Mouse (Mus musculus): ENCODE results near the gene 1810024B03Rik. TPM values are rescaled to one million over a fixed set of nuclear protein-coding genes. Genes with fewer than 3 reads are reported as not detected.
A peak's percentile ranks its signal among the peaks of the same experiment; 100 is the strongest.
"Not testable (repeated sequence)": the region's sequence is repeated elsewhere in the genome, so short reads cannot be mapped to it uniquely, and the experiment has no call there.

1810024B03Rik gene
- polyA plus RNA-seq (2012; rRNA removed): 1.2 and 1.6 TPM in 2 replicates

- DNase-seq (ENCODE audit: extremely low spot score in 1 of 2, low spot score in 1 of 2): peak; percentile 94 to 97
Observed at GRCm38 (mm10) chr2:127207547-127208451, at the start of gene 1810024B03Rik, which contains the start of gene Snrnp200. Gene 1810024B03Rik (minus strand): TSS chr2:127208280. Gene Snrnp200 (plus strand): TSS chr2:127208386.

- no peak for DNase-seq (ENCODE audit: extremely low spot score in 1 of 2, low spot score in 1 of 2)
Observed at GRCm38 (mm10) chr2:127255294-127255693, 47.2 kb upstream of the 1810024B03Rik start.

GRCm38 (mm10) chr2:127254604-127255134 is 46.6 kb upstream of the 1810024B03Rik start:
- DNase-seq (ENCODE audit: extremely low spot score in 1 of 2, low spot score in 1 of 2): no peak

GRCm38 (mm10) chr2:127252787-127253186 is 44.7 kb upstream of the 1810024B03Rik start:
- DNase-seq (ENCODE audit: extremely low spot score in 1 of 2, low spot score in 1 of 2): no peak

- no peak for DNase-seq (ENCODE audit: extremely low spot score in 1 of 2, low spot score in 1 of 2)
Observed at GRCm38 (mm10) chr2:127251880-127252527, 43.9 kb upstream of the 1810024B03Rik start.

- DNase-seq (ENCODE audit: extremely low spot score in 1 of 2, low spot score in 1 of 2): no peak
Observed at GRCm38 (mm10) chr2:127251457-127251856, 43.4 kb upstream of the 1810024B03Rik start.

- DNase-seq (ENCODE audit: extremely low spot score in 1 of 2, low spot score in 1 of 2): no peak
Observed at GRCm38 (mm10) chr2:127250291-127251008, 42.4 kb upstream of the 1810024B03Rik start.

GRCm38 (mm10) chr2:127248334-127249004 is 40.4 kb upstream of the 1810024B03Rik start:
- DNase-seq (ENCODE audit: extremely low spot score in 1 of 2, low spot score in 1 of 2): peak in 1 of 2 experiments; percentile 26

GRCm38 (mm10) chr2:127247592-127248333 is 39.7 kb upstream of the 1810024B03Rik start, which contains the start of the genes Ciao1 and Tmem127:
Gene Ciao1 (minus strand): TSS chr2:127247816.
Gene Tmem127 (plus strand): TSS chr2:127247908.
- peak; percentile 96 to 98 for DNase-seq (ENCODE audit: extremely low spot score in 1 of 2, low spot score in 1 of 2)

GRCm38 (mm10) chr2:127240065-127240464 is 32.0 kb upstream of the 1810024B03Rik start:
- no peak for DNase-seq (ENCODE audit: extremely low spot score in 1 of 2, low spot score in 1 of 2)

GRCm38 (mm10) chr2:127237897-127238610 is 30.0 kb upstream of the 1810024B03Rik start:
- no peak for DNase-seq (ENCODE audit: extremely low spot score in 1 of 2, low spot score in 1 of 2)

- no peak for DNase-seq (ENCODE audit: extremely low spot score in 1 of 2, low spot score in 1 of 2)
Observed at GRCm38 (mm10) chr2:127225261-127225660, 17.2 kb upstream of the 1810024B03Rik start.

GRCm38 (mm10) chr2:127217746-127218145 is 9.7 kb upstream of the 1810024B03Rik start:
- no peak for DNase-seq (ENCODE audit: extremely low spot score in 1 of 2, low spot score in 1 of 2)

- DNase-seq (ENCODE audit: extremely low spot score in 1 of 2, low spot score in 1 of 2): no peak
Observed at GRCm38 (mm10) chr2:127210701-127211100, 2.6 kb upstream of the 1810024B03Rik start.

GRCm38 (mm10) chr2:127208452-127208769 is 331 bp upstream of the 1810024B03Rik start:
- no peak for DNase-seq (ENCODE audit: extremely low spot score in 1 of 2, low spot score in 1 of 2)

- no peak for DNase-seq (ENCODE audit: extremely low spot score in 1 of 2, low spot score in 1 of 2)
Observed at GRCm38 (mm10) chr2:127206916-127207315, 1.2 kb downstream of the 1810024B03Rik start.

- not testable (repeated sequence) for DNase-seq (ENCODE audit: extremely low spot score in 1 of 2, low spot score in 1 of 2)
Observed at GRCm38 (mm10) chr2:127205936-127206335, 2.1 kb downstream of the 1810024B03Rik start.

- peak in 1 of 2 experiments; percentile 82 for DNase-seq (ENCODE audit: extremely low spot score in 1 of 2, low spot score in 1 of 2)
Observed at GRCm38 (mm10) chr2:127204932-127205331, 3.1 kb downstream of the 1810024B03Rik start.

- no peak for DNase-seq (ENCODE audit: extremely low spot score in 1 of 2, low spot score in 1 of 2)
Observed at GRCm38 (mm10) chr2:127189574-127189973, 18.5 kb downstream of the 1810024B03Rik start.

Measured in frontal cortex, adult 2 months (tissue).